Mouse (Mus musculus) limb, embryonic 13.5 days (tissue): Measurements from ENCODE around the gene Arhgef3. TPM values are rescaled to one million over a fixed set of nuclear protein-coding genes. Genes with fewer than 3 reads are reported as not detected.

ENCODE experiments used
- ATAC-seq: fragments of 200-750 bp; cut with Nextera tagmentation; 2 replicates; pipeline ENCODE4 v1.8.0; 2017; ENCODE audit warnings: low read depth, moderate number of reproducible peaks, moderate TSS enrichment; ENCODE audit not compliant: low FRiP score
- H3K27ac ChIP-seq: fragments of 300-500 bp; sonication (generic); 2 replicates; pipeline ENCODE4 v1.5.1; 2015; ENCODE audit warnings: inconsistent platforms, mild to moderate bottlenecking, moderate library complexity
- H3K27me3 ChIP-seq: fragments of 300-500 bp; sonication (generic); 2 replicates; pipeline ENCODE4 v1.6.1; 2015; ENCODE audit warnings: mild to moderate bottlenecking, inconsistent platforms
- H3K36me3 ChIP-seq: fragments of 300-500 bp; sonication (generic); 2 replicates; pipeline ENCODE4 v1.6.1; 2015; ENCODE audit warnings: inconsistent platforms, mild to moderate bottlenecking, moderate library complexity
- H3K4me1 ChIP-seq: fragments of 300-500 bp; sonication (generic); 2 replicates; pipeline ENCODE4 v1.6.1; 2015; ENCODE audit warnings: inconsistent platforms
- H3K4me2 ChIP-seq: fragments of 300-500 bp; sonication (generic); replicated peaks from 2 replicates; pipeline ENCODE4 v1.6.1; 2015; ENCODE audit warnings: inconsistent platforms, mild to moderate bottlenecking, moderate library complexity
- H3K4me3 ChIP-seq: fragments of 300-500 bp; sonication (generic); 2 replicates; pipeline ENCODE4 v1.5.1; 2015; ENCODE audit warnings: moderate library complexity, mild to moderate bottlenecking, inconsistent platforms
- H3K9ac ChIP-seq: fragments of 300-500 bp; sonication (generic); 2 replicates; pipeline ENCODE4 v1.6.1; 2015; ENCODE audit warnings: mild to moderate bottlenecking, inconsistent platforms
- H3K9me3 ChIP-seq: fragments of 300-500 bp; sonication (generic); 2 replicates; pipeline ENCODE4 v1.6.1; 2016; ENCODE audit warnings: inconsistent platforms
- WGBS: fragments of 180-500 bp; shearing (Covaris S2); methylation state at CpG from one replicate; pipeline ENCODE4 v1.1.7; 2015; 5-methylcytosine and 5-hydroxymethylcytosine counted together
- polyA plus RNA-seq: library from polyadenylated mRNA; unstranded; fragments of >200 nt; fragmentation: Nextera tagmentation; extraction: Ambion mirVana; gene quantifications from 2 replicates; pipeline ENCODE4 v1.2.1, GENCODE M21; 2015

The Arhgef3 gene
- polyA plus RNA-seq, 1 experiment from 2014 or later: 24.1 TPM

DNA sequence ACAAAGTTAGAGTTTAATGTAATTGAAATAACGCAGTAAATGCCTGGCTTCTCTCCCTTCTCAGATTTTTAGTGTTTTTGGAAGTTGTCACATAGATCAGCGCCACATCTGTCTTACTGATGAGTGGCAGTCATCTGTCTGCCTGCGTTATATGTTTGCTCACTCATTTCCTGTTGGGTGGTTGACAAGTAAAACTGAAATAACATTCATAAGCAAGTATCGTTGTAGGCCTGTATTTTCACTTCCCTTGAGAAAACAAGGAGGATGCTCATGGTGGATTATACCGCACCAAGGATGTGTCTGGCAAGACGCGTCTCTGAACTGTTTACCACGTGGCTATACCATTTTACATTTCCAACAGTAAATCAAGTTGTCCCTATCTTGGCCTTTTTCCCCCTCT lies 298.0 kb downstream of the Arhgef3 start:
- no peaks in the 10 kb centered on the region for H3K36me3 ChIP-seq
- 0 out of 2 replicates have a peak, but pooled peaks cover 9% of the 10 kb centered on the region for H3K9me3 ChIP-seq
- 0 out of 2 replicates have a peak, but pooled peaks cover 3% of the 10 kb centered on the region for H3K4me1 ChIP-seq
- no peak overlapping the region for H3K27ac ChIP-seq
- H3K9ac ChIP-seq: no peak overlapping the region
- WGBS: 79% methylated on average over 8 of the region's 8 CpGs
- H3K27me3 ChIP-seq: no peaks in the 10 kb centered on the region
- ATAC-seq: no peak
- H3K4me2 ChIP-seq: no peak overlapping the region
- no peak overlapping the region for H3K4me3 ChIP-seq

DNA sequence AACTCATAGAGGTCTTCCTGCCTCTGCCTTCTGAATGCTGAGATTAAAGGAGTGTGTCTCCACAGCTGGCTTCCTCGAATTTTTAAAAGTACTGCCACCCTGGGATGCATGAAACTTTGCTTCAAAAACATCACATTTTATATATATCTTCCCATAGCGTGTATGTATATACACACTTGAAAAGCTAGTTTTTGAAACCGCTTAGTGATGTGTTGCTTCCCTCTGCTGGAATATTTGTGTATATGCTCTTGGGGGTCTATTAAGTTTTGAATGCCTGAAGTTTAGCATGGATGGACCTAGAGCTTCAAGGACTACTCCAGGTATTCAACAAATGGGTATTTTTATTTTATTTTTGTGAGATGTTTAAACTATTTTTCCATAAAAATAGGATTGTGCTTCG lies 299.3 kb downstream of the Arhgef3 start:
- Histone ChIP-seq H3K36me3 (no peaks in the 10 kb centered on the region), H3K4me1 (0 out of 2 replicates have a peak, but pooled peaks cover 3% of the 10 kb centered on the region), H3K9ac (no peak overlapping the region), H3K4me2 (no peak overlapping the region), H3K9me3 (0 out of 2 replicates have a peak, but pooled peaks cover 9% of the 10 kb centered on the region), H3K4me3 (no peak overlapping the region), H3K27me3 (no peaks in the 10 kb centered on the region), H3K27ac (no peak overlapping the region)
- no peak for ATAC-seq
- WGBS: 32% methylated on average over 4 of the region's 4 CpGs

DNA sequence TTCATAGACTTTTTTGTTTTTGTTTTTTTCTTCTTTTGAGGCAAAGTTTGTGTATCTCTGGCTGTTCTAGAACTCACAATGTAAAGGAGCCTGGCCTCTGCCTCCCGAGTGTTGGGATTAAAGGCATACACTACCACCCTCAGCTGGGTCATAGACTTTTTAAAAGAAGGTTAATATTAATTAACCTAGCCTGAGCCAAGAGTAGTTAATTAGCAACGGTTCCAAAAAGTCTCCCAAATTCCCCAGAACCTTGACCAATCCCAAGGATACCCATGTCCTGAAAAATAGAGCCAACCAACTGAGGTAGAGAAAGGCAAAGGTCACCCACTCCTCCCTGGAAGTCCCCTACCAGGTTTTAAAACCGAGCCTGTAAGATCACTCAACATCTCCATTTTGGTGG lies 306.1 kb downstream of the Arhgef3 start:
- Histone ChIP-seq H3K9me3 (peaks cover 6% of the 10 kb centered on the region; the same call in 1 of the 2 replicates), H3K36me3 (no peaks in the 10 kb centered on the region), H3K4me1 (no peaks in the 10 kb centered on the region), H3K27me3 (no peaks in the 10 kb centered on the region), H3K4me3 (no peak overlapping the region), H3K27ac (no peak overlapping the region), H3K9ac (no peak overlapping the region), H3K4me2 (no peak overlapping the region)
- ATAC-seq: no peak
- 77% methylated on average over 3 of the region's 3 CpGs for WGBS

DNA sequence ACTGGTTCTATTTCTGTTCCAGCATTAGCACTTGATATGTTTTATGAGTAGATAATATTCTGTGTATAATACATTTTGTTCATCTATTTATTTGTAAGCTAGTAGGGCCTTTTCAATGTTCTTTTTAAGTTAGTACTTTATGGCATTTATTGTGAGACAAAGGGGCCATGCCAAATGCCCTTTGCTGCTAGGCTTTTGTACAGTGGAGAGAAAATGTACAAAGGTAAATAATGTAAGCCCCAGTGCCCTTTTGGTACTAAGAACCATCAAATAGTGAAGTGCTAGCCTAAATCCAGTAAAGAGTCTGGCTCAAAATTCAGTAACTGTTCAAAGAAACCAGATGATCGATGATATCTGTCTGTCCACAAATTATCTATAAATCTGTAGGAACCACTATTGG lies 307.6 kb downstream of the Arhgef3 start:
- H3K4me2 ChIP-seq: no peak overlapping the region
- no peak for ATAC-seq
- peaks cover 7% of the 10 kb centered on the region for H3K9me3 ChIP-seq
- H3K36me3 ChIP-seq: no peaks in the 10 kb centered on the region; the same call in 1 of the 2 replicates
- H3K4me3 ChIP-seq: no peak overlapping the region
- H3K27ac ChIP-seq: no peak overlapping the region
- no peaks in the 10 kb centered on the region for H3K27me3 ChIP-seq
- H3K4me1 ChIP-seq: no peaks in the 10 kb centered on the region
- WGBS: 95% methylated on average over 1 of the region's 1 CpGs
- H3K9ac ChIP-seq: no peak overlapping the region

DNA sequence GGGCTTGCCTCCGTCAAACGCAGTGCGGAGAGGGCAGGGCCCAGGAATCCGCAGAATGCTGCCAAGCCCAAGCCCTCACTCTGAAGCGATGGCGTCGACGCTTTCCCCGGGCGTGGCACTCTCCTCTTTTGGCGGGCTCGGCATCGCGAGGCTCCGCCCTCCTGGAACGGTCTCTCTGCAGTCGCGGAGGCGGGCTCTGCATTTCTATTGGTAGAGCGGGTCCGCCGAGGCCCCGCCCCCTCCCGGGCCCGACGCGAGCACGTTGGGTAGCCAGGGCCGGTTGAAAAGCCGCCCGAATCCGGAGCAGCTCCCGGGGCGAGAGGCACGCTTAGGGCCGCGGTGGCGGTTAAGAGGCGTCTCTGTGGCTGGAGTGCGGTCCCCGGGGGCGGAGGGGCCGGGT lies 313.9 kb downstream of the Arhgef3 start, which contains the start of gene Fam208a:
Gene Fam208a (plus strand): TSS at position 262 of the 400 bp plus-strand sequence.
- peaks cover 30% of the 10 kb centered on the region for H3K36me3 ChIP-seq
- H3K27ac ChIP-seq: peak within 1 kb of the TSS; percentile 99
- no peaks in the 10 kb centered on the region for H3K27me3 ChIP-seq
- H3K4me2 ChIP-seq: peak within 1 kb of the TSS; percentile 79
- 2% methylated on average over 38 of the region's 43 CpGs for WGBS
- peaks cover 25% of the 10 kb centered on the region for H3K9me3 ChIP-seq
- peak; percentile 91 for ATAC-seq
- H3K4me3 ChIP-seq: peak within 1 kb of the TSS; percentile 69
- H3K9ac ChIP-seq: peak within 1 kb of the TSS; percentile 92
- H3K4me1 ChIP-seq: 0 out of 2 replicates have a peak, but pooled peaks cover 4% of the 10 kb centered on the region

DNA sequence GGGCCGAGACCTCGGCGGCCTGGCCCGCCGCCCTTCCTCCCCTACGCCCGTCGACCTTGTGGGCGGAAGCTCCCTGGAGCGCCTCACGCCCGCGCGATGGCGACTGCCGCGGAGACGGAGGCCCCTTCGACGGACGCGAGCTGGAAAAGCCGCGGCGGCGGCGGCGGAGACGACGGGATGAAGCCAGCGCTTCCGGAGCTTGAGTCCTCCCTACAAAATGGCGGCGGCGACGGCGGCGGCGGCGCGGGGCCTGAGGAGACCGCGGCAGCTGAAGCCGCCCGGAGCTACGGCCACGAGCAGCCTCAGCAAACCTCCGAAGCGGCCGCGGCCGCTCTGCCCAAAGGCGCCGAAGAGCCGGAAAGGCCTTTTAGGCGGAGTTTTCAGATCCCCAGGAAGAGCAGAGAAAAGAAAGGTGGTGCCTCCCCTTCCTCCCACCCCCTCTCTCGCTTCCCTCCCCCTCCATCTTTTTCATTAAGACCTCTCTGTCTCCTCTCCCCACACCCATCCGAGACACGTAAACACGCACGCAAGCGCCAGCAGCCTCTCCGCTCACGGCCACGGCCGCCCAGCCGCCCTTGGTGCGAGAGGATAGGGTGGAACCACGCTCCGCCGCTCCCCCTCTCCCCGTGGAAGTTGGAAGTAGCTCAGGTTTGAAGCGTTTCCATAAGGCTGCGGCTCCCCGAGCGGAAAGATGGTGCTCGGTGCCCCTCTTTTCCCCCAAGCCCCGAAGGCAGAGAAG lies 314.4 kb downstream of the Arhgef3 start:
- peaks cover 36% of the 10 kb centered on the region for H3K36me3 ChIP-seq
- peak overlapping the region; percentile 92 for H3K9ac ChIP-seq
- H3K4me2 ChIP-seq: peak overlapping the region; percentile 79
- peak overlapping the region; percentile 69 for H3K4me3 ChIP-seq
- peak overlapping the region; percentile 99 for H3K27ac ChIP-seq
- under 1% methylated on average over 60 of the region's 78 CpGs for WGBS
- peaks cover 25% of the 10 kb centered on the region for H3K9me3 ChIP-seq
- no peaks in the 10 kb centered on the region for H3K27me3 ChIP-seq
- H3K4me1 ChIP-seq: 0 out of 2 replicates have a peak, but pooled peaks cover 4% of the 10 kb centered on the region
- peak; percentile 90 for ATAC-seq

DNA sequence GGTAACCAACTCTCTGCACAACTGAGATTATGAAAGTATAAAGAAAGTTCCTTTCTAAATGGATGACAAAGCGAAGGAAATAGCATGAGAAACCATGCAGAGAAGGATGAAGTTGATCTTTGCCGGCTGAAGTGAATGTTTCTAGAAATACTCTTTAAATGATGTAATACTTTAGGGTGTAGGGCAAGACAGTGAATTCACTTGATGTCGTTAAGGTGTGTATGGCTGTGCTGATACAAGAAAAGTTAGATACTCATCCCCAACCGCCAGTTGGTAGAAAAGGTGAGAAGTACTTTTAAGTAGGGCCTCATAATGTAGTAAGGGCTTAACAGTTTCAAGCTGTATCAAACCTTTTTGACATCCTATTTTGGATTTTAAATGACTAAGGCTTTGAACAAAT lies 315.6 kb downstream of the Arhgef3 start:
- no peak overlapping the region for H3K4me3 ChIP-seq
- peaks cover 19% of the 10 kb centered on the region for H3K9me3 ChIP-seq
- no peak overlapping the region; the same call in 1 of the 2 replicates for H3K4me2 ChIP-seq
- H3K9ac ChIP-seq: no peak overlapping the region
- no peak overlapping the region for H3K27ac ChIP-seq
- ATAC-seq: no peak
- H3K27me3 ChIP-seq: no peaks in the 10 kb centered on the region
- peaks cover 44% of the 10 kb centered on the region for H3K36me3 ChIP-seq
- 0 out of 2 replicates have a peak, but pooled peaks cover 4% of the 10 kb centered on the region for H3K4me1 ChIP-seq
- WGBS: 96% methylated on average over 4 of the region's 4 CpGs

DNA sequence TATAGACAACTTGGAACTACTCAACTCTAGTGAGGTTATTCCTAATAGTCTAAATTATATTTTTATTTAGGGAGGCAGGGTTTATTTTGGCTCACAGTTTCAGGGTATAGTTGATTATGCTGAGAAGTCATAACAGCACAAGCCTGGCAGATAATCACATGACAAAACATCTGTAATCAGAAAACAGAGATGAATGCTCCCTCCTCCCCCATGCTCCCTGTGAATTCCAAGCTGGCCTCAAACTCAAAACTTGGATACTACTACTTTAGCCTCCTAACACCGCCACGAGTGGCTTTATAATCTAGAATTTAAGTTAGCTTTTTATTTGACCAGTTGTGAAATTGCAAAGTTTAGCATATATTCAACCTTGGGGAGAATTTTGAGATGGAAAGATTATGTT lies 317.4 kb downstream of the Arhgef3 start:
- WGBS: 97% methylated on average over 2 of the region's 2 CpGs
- H3K4me3 ChIP-seq: no peak overlapping the region
- peaks cover 19% of the 10 kb centered on the region for H3K9me3 ChIP-seq
- no peak overlapping the region for H3K27ac ChIP-seq
- no peaks in the 10 kb centered on the region for H3K27me3 ChIP-seq
- H3K36me3 ChIP-seq: peaks cover 55% of the 10 kb centered on the region
- no peak for ATAC-seq
- H3K4me1 ChIP-seq: 0 out of 2 replicates have a peak, but pooled peaks cover 4% of the 10 kb centered on the region
- H3K9ac ChIP-seq: no peak overlapping the region
- H3K4me2 ChIP-seq: no peak overlapping the region

DNA sequence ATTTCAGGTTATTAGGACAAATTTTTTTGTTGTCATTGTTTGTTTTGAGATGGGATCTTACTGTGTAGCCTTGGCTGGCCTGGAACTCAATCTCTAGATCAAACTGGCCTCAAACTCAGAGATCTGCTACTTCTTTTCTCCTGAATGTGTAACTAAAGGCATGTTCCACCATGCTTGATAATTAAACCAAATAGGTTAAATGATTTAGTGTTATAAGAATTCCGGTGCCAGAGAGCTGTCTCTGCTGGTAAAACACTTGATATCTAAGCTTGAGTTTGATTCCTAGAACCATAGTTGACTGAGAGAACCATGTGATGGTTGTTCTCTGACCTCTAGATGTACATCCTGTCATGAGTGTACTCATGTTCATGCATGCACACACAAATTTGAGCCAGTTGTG lies 321.4 kb downstream of the Arhgef3 start:
- Histone ChIP-seq H3K4me3 (no peak overlapping the region), H3K36me3 (peaks cover 50% of the 10 kb centered on the region), H3K27me3 (no peaks in the 10 kb centered on the region), H3K4me2 (no peak overlapping the region), H3K9ac (no peak overlapping the region), H3K27ac (no peak overlapping the region), H3K9me3 (0 out of 2 replicates have a peak, but pooled peaks cover 6% of the 10 kb centered on the region), H3K4me1 (no peaks in the 10 kb centered on the region)
- no peak for ATAC-seq
- WGBS: 100% methylated on average over 1 of the region's 1 CpGs

DNA sequence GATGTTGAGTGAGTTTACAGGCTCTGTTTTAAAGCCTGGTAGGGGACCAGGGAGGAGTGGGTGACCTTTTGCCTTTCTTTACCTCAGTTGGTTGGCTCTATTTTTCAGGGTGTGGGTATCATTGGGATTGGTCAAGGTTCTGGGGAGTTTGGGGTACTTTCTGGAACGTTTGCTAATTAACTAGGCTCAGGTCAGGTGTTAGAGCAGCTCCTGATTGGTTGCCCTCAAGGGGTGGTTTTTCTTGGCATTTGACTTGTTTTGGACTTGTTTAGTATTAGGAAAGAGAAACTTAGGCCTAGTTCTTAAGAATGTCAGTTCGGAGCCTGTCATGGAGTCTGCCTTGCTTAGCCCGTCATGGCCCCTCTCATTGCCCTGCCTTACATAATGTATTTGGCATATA lies 322.1 kb downstream of the Arhgef3 start:
- Histone ChIP-seq H3K36me3 (peaks cover 44% of the 10 kb centered on the region), H3K27ac (no peak overlapping the region), H3K4me2 (no peak overlapping the region), H3K9me3 (0 out of 2 replicates have a peak, but pooled peaks cover 6% of the 10 kb centered on the region), H3K9ac (no peak overlapping the region), H3K27me3 (no peaks in the 10 kb centered on the region), H3K4me1 (no peaks in the 10 kb centered on the region), H3K4me3 (no peak overlapping the region)
- ATAC-seq: no peak
- WGBS: 75% methylated on average over 3 of the region's 3 CpGs

DNA sequence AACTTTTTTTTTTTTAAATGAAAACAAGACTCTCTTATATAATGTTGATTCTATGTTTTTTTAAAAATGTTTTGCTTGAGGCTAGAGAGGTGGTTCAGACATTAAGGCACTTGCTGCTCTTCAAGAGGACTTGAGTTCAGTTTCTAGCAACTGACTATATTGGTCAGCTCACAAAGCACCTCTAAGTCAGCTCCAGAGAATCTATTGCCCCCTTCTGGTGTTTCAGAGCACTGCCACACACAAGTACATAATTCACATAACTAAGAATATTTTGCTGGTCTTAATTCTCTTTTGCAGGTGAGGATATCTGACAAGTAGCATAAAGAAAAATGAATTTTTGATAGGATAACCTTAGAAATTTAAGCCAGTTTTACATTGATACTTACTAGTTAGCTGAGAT lies 326.2 kb downstream of the Arhgef3 start:
- H3K36me3 ChIP-seq: peaks cover 45% of the 10 kb centered on the region

DNA sequence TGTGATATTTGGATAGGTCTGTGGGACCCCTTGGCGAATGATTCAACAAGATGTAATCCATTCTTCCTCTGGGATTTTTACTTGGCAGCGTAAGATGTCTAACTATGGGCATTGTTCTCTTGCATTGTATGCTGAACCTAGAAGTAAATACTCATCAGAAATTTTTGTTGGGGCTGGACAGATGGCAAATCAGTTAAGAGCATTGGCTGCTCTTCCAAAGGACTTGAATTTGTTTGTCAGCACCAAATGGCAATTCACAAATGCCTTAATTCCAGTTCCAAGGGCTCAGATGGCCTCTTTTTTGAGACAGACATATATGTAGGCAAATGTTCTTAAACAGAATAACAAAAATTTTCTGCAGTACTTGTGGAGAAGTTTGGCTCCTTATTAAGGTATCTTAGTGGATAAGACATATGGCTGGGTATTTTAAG lies 330.2 kb downstream of the Arhgef3 start:
- no peak overlapping the region for H3K4me2 ChIP-seq
- H3K9me3 ChIP-seq: no peaks in the 10 kb centered on the region
- 93% methylated on average over 2 of the region's 2 CpGs for WGBS
- H3K36me3 ChIP-seq: peaks cover 52% of the 10 kb centered on the region
- no peak overlapping the region for H3K9ac ChIP-seq
- H3K27me3 ChIP-seq: no peaks in the 10 kb centered on the region
- no peak overlapping the region for H3K27ac ChIP-seq
- no peaks in the 10 kb centered on the region for H3K4me1 ChIP-seq
- H3K4me3 ChIP-seq: no peak overlapping the region
- no peak for ATAC-seq

More for the DNA sequence above, 326.2 kb downstream of the Arhgef3 start:
- Histone ChIP-seq H3K27ac (no peak overlapping the region), H3K4me2 (no peak overlapping the region), H3K27me3 (no peaks in the 10 kb centered on the region), H3K4me1 (no peaks in the 10 kb centered on the region), H3K9me3 (no peaks in the 10 kb centered on the region), H3K4me3 (no peak overlapping the region), H3K9ac (no peak overlapping the region)
- no peak for ATAC-seq
